Mouse (Mus musculus): ENCODE data around the gene Dnah12.
"Not testable (repeated sequence)": the region's sequence is repeated elsewhere in the genome, so short reads cannot be mapped to it uniquely, and the experiment has no call there.

The Dnah12 gene

DNA sequence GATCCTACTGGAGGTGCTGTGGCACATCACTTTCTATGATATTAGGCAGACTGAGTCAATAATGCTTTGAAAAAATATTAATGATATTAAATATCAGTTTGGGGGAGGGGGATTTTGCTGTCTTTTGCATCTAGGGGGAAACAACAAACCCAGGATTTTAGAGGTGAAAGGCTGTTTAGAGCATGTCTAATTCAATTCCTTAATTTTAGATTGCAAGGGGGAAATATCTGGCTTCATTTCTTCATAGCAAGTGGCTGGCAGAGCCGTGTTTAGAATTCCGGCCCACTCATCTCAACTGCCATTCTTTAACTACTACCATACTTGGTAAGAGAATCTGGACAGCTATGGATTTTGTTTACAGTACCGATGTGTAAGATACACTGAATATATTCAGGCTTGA lies at the start of gene Dnah12:
Dnah12 (plus strand) TSS at position 301 of the 400 bp plus-strand sequence.
- no peak for DNase-seq (ENCODE audit: low read depth)

DNA sequence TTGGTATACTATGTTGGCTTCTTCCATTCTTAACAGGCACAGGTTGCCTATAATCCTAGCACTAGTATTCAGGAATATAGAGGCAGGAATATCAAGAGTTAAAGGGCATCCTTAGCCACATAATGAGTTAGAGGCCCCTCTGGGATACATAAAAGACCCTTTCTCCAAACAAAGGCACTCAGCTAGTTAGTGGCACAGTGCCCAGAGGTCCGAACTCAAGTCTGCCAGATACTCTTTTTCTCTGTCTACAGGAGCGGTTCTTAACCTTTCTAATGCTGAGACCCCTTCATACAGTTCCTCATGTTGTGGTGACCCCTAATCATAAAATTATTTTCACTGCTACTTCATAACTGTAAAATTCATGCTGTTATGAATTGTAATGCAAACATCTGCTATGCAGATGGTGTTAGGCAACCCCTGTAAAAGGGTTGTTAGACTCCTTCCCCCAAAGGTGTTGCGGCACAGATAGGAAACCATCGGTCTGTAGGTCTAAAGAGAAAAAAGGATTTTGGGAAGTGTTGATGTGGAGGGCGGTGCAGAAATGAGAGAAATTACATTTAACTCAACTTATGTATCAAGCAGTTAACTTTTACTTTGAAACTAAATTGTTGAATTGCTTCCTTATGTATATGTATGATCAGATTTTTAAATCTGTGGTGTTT lies 47.0 kb upstream of the Dnah12 start:
- DNase-seq (ENCODE audit: low read depth), result no peak

DNA sequence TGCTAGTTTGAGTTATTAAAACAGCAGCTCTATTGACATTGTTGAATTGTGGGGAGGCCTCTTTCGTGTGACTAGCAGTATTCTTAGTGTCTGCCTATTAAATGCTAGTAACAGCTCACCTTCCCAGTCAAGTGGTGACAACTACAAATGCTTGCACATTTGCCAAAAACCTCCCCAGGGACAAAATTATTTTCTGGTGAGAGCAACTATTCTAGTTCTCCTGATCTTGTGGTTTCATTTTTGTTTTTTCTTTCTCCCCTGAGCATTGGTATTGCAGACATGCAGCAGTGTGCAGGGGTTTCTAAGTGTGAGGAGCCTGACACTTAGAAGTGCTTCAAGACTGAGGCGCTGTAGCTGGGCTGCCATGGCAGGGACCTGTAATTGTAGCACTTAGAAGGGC lies 45.3 kb upstream of the Dnah12 start:
- no peak for DNase-seq (ENCODE audit: low read depth)

DNA sequence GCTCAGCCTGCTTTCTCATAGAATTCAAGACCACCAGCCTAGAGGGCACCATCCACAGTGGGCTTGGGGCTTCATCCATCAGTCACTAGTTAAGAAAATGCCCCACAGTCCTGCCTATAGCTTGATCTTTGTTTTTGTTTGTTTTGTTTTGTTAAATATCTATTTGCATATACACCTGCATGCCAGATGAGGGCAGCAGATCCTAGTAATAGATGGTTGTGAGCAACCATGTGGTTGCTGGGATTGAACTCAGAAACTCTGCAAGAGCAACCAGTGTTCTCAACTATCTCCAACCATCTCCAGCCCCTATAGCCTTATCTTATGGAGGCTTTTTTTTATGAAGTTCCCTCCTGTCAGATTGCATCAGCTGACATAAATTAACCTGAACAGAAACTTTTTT lies 41.2 kb upstream of the Dnah12 start:
- DNase-seq (ENCODE audit: low read depth), result peak; percentile 74

DNA sequence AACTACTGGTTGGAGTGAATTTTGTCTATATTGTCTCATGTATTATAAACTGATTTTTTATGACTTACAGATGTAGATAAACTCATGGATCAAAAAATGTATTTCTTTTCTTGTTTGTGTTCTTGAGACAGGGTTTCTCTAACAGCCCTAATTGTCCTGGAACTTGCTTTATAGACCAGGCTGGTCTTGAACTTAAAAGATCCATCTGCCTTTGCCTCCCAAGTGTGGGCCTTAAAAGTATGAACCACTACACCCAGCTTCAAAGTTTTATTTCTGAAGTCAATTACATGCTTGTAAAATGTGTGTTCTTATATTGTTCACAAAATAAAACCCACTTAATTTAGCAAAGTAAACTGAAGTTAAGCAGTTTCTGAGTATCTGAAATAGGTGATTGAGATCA lies 34.9 kb upstream of the Dnah12 start:
- DNase-seq (ENCODE audit: low read depth), result no peak

DNA sequence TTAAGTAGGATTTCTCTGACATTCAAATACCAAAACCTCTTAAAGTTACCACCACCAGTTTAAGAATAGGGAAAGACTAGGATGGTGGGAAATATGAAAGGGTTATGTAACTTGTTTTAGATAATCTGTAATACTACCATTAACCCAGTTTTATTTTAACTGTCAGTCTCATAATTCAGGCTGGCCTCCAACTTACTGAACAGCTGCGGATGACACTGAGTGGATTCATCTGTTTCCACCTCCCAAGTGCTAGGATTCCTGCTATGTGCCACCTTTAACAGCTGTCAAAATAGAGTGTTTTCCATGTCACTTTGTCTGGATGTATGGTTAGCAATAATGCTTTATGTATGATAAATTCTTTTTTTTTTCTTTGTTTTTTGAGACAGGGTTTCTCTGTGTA lies 32.8 kb upstream of the Dnah12 start:
- DNase-seq (ENCODE audit: low read depth), result no peak

DNA sequence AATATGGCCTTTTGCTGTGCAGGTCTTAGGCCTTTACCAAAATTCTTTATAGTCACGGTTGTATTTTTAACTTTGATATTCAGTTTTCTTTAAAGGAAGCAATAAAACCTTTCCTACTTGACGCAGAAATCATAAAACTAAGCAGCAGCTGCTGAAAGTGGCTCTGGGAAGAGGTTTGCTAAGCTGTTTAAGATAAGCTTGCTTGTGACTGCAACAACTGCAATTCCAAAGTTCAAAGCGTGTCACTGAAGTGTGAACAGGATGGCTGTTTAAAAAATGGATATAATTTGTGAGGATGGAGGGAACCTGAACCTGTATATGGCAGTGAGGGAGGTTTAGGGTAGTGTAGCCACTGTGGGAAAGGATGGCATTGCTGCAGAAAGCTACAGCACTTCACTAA lies 31.1 kb upstream of the Dnah12 start:
- no peak for DNase-seq (ENCODE audit: low read depth)

DNA sequence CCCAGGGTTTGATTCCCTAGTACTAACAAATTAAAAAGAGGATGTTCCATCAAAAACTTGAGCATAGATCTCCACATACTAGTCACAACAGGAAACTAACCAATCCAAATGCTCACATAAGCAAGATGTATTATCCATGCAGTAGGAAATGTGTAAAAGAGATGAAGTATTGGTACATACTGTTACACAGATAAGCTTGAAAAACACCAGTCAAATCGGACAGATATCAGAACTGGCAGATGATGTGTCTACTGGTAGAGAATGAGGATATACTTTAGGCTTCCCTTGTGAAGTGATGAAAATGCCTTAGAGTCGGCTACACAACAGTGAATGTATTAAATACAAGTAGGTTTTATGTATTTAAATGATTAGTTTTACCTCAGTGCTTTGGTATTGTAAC lies 30.6 kb upstream of the Dnah12 start:
- no peak for DNase-seq (ENCODE audit: low read depth)

DNA sequence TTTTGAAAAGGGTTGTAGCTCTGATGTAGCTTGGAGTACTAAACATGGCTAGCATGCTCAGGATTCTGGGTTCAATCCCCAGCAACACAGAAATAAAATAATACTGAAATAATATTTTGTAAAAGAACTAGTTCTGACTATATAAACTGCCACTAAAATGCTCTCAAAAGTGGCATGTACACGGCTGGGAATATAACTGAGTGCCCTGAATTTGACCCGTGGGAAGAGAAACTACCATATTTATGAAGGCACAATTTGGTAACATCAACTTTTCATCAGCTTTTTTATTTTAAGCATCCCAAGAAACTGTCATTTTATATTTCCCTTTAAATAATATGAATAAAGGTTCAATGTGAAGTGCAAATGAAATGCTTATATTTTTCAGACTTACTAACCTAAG lies 29.2 kb upstream of the Dnah12 start:
- no peak for DNase-seq (ENCODE audit: low read depth)

DNA sequence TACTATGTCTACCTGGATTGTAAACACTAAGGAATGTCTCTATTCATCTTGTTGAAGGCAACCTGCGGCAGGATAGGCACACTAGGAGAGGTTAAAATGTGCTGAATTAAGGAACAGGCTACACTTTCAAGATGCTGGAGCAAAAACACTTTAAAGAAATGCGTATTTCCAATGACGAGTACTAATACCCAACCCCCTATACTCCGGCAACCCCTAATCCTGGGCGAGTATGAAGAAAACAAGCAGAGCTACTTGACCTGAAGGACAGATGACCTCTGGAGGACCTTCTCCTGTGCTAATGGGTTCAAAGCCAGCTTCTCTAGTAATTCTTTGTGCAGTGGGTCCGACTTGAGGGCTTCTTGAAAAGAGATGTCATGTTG lies 25.1 kb upstream of the Dnah12 start:
- DNase-seq (ENCODE audit: low read depth), result no peak

DNA sequence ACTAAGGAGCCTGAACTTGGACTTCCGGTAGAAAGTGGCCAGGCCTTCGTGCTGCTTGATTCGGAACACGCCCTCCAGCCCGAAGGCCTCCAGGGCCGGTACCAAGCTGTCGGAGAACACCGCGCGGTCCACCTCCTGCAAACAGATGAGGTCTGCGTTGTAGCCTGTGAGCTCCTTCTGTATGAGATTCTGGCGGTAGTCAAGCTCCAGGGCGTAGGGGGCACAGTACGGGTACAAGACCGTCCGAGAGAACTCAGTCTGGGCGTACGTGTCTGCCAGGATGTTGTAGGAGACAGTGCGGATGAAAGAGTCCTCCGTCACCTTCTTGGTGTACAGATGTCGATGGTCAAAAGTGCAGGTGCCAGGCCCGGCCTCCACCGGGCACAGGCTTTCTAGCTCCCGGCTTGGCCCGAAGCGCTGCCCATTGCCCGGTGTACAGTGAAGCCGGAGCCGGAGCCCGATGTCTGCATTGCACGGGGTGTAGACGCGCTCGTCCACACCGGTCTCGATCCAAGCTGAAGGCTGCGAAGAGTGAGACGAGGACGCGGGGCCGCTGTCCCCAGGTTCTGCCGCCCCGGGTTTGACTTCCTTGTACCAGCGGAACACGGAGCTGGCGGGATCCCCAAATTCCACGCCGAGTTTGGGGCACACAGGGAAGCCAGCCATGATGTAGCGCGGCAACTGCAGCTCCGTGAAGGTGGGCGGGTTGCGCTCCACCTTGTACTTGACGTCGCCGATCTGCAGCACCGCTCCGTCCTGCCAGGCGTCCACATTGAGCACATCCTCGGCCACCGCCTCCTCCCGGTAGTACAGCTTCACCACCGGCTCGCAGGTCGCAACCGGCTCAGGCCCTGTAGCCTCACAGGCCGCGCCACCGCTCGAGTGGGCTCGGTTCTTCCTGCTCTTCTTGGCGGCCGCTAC lies 24.4 kb upstream of the Dnah12 start:
- peak; percentile 66 for DNase-seq (ENCODE audit: low read depth)

DNA sequence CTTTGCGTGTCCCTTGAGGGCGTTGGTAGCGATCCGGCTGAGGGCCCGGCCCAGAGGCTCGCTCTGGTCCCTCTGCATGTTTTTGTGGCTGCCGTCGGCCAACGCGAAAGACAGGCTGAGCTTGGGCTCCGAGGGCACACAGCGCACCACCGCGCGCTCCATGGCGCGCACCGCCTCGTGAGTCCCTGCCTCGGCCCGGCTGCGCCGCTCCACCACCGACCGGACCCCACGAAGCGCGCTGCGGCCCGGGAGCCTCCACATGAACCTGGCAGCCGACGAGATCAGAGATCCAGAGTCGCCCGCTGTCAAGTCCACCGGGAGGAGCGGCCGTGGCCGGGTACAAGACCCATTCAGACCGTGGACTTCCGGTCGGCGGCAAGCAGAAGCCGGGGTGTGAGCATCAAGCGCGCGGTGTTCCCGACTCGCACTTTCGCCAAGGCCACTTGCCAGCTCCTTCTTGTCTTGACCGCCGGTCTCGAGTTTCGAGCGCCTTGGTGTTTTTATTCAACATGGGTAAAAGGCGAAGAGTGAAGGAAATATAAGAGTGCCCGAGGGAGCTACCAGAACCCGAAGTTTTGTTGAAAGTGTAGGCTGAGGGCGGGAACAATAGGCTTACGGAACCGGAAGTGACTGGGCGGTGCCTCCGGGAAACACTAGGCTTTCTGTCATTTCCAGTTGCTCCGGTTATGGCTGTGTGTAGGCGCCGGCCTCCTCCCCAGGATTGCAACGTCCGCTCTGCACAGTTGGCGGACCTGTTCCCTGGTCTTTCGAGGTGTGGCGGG lies 23.6 kb upstream of the Dnah12 start, which contains the start of gene Pde12:
Pde12 (minus strand) TSS at position 592 of the 782 bp plus-strand sequence.
- DNase-seq (ENCODE audit: low read depth), result peak; percentile 96

DNA sequence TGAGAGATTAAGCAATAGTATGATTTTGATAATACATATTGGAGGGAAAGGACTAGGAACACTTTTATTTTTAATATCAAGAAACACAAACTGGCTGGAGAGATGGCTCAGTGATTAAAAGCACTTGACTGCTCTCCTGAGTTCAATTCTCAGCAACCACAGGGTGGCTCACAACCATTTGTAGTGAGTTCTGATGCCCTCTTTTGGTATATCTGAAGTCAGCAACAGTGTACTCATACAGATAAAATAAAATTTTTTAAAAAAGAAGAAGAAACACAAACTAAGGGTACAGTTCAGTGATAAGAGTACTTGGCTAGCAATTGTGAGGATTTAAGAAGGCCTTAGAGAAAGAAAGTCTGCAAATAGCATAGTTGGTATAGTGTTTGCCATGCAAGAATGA lies 22.1 kb upstream of the Dnah12 start:
- peak; percentile 81 for DNase-seq (ENCODE audit: low read depth)

DNA sequence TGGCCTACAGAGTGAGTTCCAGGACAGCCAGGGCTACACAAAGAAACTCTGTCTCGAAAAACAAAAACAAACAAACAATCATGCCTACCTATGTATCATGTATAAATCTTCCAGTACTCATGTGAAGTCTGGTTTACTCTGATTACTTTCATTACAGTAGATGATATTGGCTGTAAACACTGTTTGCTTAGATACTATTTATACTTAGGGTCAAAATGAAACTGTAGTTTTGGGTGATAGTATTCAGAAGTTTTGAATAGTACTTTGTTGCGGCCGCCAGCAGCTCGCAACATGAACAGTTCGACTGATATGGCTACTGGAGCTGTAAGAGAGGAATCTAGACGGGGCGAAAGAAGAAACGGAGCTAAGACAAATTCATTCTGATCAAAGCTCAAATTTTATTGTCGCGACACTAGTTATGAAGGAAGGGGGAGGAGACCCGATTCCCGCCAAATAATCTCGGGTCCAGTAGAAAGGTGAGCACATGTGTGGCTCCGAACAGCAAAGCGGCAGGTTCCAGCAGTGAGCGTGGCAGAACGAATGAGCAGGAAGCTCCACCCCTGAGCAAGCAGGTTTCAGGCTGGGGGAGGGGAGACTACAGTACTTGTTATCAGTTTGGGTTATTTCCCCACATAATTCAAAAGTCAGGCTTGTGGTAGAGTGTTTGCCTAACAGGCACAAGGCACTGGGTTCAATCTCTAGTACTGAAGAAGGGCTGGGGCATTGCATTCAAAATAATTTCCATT lies 21.0 kb upstream of the Dnah12 start:
- DNase-seq (ENCODE audit: low read depth), result peak; percentile 82

DNA sequence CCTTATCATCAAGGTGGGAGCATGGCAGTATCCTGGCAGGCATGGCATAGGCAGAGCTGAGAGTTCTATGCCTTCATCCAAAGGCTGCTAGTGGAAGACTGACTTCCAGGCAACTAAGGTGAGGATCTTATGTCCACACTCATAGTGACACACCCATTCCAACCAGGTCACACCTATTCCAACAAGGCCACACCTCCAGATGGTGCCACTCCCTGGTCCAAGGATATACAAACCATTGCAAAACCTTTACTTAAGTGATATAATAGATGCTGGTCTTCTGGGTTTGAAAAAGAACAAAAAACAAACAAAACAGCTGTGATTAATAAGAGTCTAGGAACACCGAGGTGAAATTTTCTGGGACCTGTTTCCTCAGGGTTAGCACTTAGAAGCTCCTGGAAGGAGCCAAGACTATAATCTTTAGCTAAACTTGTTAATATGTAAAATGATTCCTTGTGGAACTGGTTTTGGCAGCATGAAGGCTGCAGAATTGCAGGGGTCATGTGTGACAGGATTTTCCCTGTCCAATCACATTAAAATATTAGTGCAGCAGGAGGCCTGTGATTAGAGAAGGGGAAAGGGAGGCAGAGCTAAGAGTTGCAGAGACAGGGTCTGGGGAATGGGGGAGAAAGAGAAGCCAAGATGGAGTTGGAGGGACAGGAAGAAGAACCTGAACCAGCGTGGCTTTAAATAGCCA lies 18.5 kb upstream of the Dnah12 start:
- DNase-seq (ENCODE audit: low read depth), result not testable (repeated sequence)

DNA sequence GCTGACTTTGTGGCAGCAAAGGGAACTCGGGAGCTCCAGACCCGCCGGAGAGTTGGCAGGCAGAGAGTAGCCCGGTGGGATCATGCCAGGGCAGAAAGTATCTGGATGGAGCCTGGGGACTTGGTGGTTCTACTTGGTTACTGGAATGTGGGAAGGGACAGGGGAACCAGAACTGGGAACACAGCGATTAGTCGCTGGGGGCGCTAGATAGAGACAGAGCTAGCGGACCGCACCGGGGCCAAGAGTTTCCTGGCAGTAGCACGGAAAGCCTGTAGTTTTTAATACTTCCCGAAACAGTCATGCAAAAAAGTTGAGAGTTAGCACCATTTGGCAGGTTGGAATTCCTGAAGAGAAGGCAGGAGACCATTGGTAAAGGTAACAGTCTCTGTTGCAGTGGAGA lies 17.7 kb upstream of the Dnah12 start:
- no peak for DNase-seq (ENCODE audit: low read depth)

DNA sequence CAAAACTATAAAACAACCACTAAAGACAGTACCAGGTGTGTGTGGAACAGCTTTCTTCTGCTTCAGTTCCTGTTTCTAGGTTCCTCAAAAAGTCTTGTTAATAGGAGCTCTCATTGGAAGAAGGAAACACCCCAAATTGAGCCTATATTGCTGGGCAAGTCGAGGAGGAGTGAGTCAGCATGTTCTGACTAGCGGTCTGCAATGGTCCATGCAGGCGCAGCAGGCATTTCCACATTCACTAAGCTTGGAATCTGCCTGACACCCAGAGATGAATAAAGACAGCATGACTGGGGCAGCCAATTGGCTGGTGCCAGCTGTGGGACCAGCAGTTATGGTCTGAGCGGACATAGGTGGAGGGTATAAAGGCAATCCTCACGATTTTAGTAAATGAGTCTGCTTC lies 17.3 kb upstream of the Dnah12 start:
- peak; percentile 67 for DNase-seq (ENCODE audit: low read depth)

DNA sequence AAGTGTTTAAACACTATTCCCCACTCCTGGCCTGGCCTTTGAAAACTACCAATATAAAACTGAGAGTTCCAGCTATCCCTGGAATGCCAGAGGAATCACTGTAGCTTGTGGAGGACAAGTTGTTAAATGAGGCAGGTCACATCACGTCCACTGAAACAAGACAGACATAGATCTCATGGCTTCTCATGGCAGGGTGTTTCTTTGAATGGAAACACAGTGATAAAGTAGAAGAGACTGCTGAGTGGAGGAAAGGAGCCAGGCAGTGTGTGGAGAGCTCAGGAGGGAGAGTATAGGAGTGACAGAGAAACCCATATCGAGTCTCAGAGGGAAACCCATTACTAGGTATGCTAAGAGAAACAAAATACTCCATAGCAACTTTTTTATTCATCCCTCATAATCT lies 2.3 kb upstream of the Dnah12 start:
- DNase-seq (ENCODE audit: low read depth), result no peak

DNA sequence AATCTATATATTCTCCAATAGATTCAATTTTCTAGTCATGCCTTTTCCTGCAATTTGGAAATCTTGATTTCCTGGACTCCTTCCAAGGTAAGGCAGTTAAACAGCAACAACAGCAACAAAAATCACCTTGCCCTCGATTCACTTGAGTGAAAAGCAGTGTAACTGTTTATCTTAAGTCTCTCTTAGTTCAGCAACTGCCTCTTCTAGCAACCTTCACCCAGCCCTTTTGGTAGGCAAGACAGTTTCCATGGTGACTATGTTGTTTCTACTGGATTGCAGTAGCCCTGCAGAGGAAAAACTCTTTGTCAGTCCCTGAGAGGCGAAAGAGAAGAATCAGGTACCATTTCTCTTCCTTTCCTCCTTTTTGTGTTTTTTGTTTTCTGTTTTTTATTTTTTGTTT lies 1.7 kb upstream of the Dnah12 start:
- DNase-seq (ENCODE audit: low read depth), result no peak

DNA sequence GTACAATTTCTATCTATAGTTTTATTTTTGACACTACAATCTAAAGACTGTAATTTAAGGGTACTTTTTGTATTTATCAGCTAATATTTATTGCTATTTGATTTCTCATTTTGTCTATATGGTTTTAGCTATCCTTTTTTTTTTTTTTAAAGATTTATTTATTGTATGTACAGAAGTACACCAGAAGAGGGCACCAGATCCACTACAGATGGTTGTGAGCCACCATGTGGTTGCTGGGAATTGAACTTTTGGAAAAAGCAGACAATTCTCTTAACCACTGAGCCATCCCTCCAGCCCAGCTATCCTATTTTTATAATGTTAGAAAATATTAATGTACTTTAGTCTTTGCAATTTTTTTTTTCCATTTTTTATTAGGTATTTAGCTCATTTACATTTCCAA lies 4.8 kb downstream of the Dnah12 start:
- DNase-seq (ENCODE audit: low read depth), result peak; percentile 79

DNA sequence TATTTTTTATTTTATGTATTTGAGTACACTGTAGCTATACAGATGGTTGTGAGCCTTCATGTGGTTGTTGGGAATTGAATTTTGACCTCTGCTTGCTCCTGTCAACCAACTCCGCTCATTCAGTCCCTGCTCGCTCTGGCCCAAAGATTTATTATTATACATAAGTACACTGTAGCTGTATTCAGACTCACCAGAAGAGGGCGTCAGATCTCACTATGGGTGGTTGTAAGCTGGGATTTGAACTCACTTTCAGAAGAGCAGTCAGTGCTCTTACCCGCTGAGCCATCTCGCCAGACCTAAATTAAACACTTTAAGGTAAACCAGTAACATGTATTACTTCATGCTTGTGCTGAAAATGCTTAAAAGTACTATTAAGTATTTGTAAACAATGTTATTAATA lies 12.2 kb downstream of the Dnah12 start:
- peak; percentile 39 for DNase-seq (ENCODE audit: low read depth)
